Mouse (Mus musculus): ENCODE data around the gene Ptpn1. TPM values are rescaled to one million over a fixed set of nuclear protein-coding genes. Genes with fewer than 3 reads are reported as not detected.

Gene Ptpn1
- polyA plus RNA-seq, 1 experiment from 2014 or later, result 41.5 TPM

DNA sequence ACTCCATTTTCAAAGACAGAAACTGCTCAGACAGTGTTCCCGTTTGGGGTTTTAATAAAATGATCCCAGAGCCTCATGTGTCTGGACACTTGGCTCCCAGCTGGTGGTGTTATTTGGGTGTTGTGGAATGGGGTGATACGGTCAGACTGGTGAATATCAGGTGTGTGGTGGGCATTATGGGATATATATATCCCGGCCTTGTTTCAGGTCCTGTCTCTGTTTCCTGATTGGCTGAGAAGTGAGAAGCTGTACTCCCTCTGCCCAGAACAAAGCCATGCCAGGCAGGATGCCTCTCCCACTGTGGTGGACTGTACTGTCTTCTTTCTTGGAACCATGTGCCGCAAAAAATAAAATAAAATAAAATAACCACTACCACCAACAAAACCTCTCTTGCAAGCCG, 7.8 kb upstream of the Ptpn1 start:
- no peak for ATAC-seq (ENCODE audit: insufficient number of reproducible peaks, insufficient read depth, low FRiP score, low read depth)

DNA sequence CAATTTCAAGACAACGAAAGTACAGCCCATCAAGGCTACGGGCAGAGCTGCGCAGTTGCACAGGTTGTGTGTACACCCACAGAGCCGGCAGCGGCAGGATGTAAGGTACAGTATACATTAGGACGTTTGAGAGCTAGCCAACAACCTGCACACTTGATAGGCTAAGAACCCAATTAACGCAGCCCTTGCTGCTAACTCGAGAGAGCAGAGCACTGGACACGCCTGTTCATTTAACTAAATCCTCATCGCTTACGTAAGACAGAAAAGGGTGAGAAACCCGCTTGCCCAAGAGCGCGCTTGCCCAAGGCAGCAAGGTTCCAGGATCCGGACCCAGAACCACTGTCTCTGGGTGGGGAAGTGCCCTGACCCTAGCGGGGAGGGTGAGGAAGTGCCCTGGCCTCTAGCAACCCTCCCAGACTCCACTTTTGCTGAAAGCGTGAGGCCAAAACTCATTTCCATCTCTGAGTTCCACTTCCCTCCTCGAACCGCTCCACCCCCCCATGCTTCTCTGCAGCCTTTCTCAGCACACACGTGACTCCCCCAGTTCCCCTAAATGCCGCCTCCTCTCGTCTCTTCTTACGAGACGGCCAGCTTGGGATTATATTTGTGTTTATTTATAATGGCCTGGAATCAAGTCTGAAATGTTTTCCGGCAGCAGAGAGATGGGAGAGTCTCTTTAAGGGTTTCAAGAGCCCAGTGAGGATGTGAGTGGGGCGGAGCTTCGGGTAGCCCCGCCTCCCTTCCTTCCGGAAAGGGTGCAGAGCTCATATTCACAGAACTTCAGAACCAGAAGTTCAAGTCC, 6.9 kb upstream of the Ptpn1 start:
- Histone ChIP-seq H3K4me3 (ENCODE audit: control insufficient read depth in 1 of 2, insufficient read depth in 1 of 2, low read depth in 1 of 2, low read length in 2 of 2) (peak overlapping the region; percentile 43 to 54), H3K4me2 (ENCODE audit: low read length) (peak overlapping the region; percentile 87), H3K27ac (replicated peaks in 1 of 2; ENCODE audit: control insufficient read depth in 1 of 2, insufficient read depth in 1 of 2, low read depth in 2 of 2, low read length in 2 of 2) (peak overlapping the region; percentile 78 to 82), H3K9me3 (ENCODE audit: control insufficient read depth, low read length) (no peaks in the 10 kb centered on the region), H3K4me1 (ENCODE audit: control insufficient read depth in 2 of 2, insufficient read depth in 2 of 2, low read length in 2 of 2) (peaks cover 5 to 10% of the 10 kb centered on the region in 2 experiments), H3K36me3 (ENCODE audit: control insufficient read depth, insufficient read depth, low read length) (no peaks in the 10 kb centered on the region), H3K9ac (ENCODE audit: low read length) (peak overlapping the region; percentile 74), H3K27me3 (ENCODE audit: control insufficient read depth, insufficient read depth, low read length) (no peaks in the 10 kb centered on the region)
- ATAC-seq (ENCODE audit: insufficient number of reproducible peaks, insufficient read depth, low FRiP score, low read depth), result peak; percentile 55; the same call in 1 of the 2 replicates
- 4% methylated on average over 29 of the region's 29 CpGs for WGBS

More for the DNA sequence above, 7.8 kb upstream of the Ptpn1 start:
- H3K9ac ChIP-seq (ENCODE audit: low read length), result no peak overlapping the region
- H3K9me3 ChIP-seq (ENCODE audit: control insufficient read depth, low read length), result no peaks in the 10 kb centered on the region
- H3K27ac ChIP-seq (replicated peaks in 1 of 2; ENCODE audit: control insufficient read depth in 1 of 2, insufficient read depth in 1 of 2, low read depth in 2 of 2, low read length in 2 of 2), result no peak overlapping the region
- peaks cover 5 to 10% of the 10 kb centered on the region in 2 experiments for H3K4me1 ChIP-seq (ENCODE audit: control insufficient read depth in 2 of 2, insufficient read depth in 2 of 2, low read length in 2 of 2)
- no peak overlapping the region for H3K4me2 ChIP-seq (ENCODE audit: low read length)
- H3K27me3 ChIP-seq (ENCODE audit: control insufficient read depth, insufficient read depth, low read length), result no peaks in the 10 kb centered on the region
- H3K4me3 ChIP-seq (ENCODE audit: control insufficient read depth in 1 of 2, insufficient read depth in 1 of 2, low read depth in 1 of 2, low read length in 2 of 2), result no peak overlapping the region
- 87% methylated on average over 5 of the region's 5 CpGs for WGBS
- no peaks in the 10 kb centered on the region for H3K36me3 ChIP-seq (ENCODE audit: control insufficient read depth, insufficient read depth, low read length)

DNA sequence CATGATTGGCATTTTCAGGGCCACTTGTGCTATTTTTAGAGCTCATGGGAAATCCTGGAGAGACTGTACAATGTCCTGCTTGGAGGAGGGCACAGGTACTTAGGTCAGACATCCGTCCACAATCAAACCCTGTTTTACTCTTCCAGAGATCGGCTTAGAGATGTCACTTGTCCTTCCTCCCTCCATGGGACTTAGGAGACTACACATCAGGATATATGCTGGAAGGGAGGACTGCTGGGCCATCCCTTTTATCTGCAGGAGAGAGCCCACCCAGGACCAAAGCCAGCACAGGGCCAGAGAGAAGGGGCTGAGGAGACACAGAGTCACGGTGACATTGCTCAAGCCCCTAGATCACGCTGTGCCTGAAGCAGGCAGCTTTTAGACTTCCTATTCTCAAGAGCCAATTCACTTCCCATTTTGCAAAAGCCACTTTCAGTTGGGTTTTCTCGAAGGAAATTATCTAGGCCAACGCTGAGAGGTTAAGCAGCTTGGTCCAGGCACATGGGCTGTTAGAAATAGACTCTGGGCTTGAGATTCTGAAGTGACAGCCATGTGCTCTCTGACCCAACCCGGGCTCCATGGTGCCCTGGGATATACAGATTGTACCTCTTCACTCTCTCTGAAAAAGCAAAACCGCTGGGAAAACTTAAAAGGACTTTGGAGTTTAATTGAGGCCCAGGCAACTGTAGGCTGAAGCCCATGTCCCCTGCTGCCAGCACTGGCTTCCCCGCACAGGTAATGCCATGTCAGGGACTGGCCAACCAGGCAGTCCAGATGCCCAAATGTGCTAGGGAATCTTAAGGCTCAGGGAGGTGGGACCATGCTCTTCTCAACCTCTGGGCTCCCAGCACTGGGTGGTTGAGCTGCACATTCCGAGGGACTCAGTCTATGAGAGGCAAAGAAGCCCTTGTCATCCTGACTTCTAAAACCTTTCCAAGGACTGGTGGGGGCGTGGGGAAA, 5.7 kb upstream of the Ptpn1 start:
- no peak overlapping the region; a peak in 1 of 4 replicates for H3K27ac ChIP-seq (replicated peaks in 1 of 2; ENCODE audit: control insufficient read depth in 1 of 2, insufficient read depth in 1 of 2, low read depth in 2 of 2, low read length in 2 of 2)
- no peaks in the 10 kb centered on the region for H3K36me3 ChIP-seq (ENCODE audit: control insufficient read depth, insufficient read depth, low read length)
- no peaks in the 10 kb centered on the region for H3K9me3 ChIP-seq (ENCODE audit: control insufficient read depth, low read length)
- H3K4me1 ChIP-seq (ENCODE audit: control insufficient read depth in 2 of 2, insufficient read depth in 2 of 2, low read length in 2 of 2), result peaks cover 5 to 7% of the 10 kb centered on the region in 2 experiments
- no peaks in the 10 kb centered on the region for H3K27me3 ChIP-seq (ENCODE audit: control insufficient read depth, insufficient read depth, low read length)
- no peak for ATAC-seq (ENCODE audit: insufficient number of reproducible peaks, insufficient read depth, low FRiP score, low read depth)
- H3K4me2 ChIP-seq (ENCODE audit: low read length), result peak overlapping the region; percentile 87
- H3K9ac ChIP-seq (ENCODE audit: low read length), result no peak overlapping the region
- 72% methylated on average over 11 of the region's 11 CpGs for WGBS
- no peak overlapping the region for H3K4me3 ChIP-seq (ENCODE audit: control insufficient read depth in 1 of 2, insufficient read depth in 1 of 2, low read depth in 1 of 2, low read length in 2 of 2)

DNA sequence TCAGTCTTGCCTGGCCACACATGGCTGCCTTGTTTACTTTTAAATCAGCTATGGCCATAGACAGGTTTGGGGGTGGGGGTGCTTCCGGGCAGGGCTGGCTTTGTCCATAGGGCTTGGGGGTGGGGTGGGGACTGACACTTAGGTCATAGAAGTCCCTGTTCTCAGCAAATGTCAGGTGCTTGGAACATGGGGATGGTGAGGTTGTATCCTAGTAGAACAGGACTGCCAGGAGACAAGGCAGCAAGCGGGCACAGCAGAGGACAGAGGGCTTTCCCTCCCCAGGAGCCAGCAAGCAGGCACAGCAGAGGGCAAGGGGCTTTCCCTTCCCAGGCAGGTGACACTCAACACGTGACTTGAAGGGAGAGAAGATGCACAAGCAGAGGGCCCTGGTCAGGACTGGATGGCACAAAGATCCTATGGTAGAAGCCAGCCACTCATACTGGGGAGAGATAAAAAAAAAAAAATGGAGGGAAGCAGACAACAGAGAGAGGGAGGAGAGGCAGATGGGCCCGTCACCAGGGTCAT, 3.8 kb upstream of the Ptpn1 start:
- no peak overlapping the region for H3K4me3 ChIP-seq (ENCODE audit: control insufficient read depth in 1 of 2, insufficient read depth in 1 of 2, low read depth in 1 of 2, low read length in 2 of 2)
- no peak overlapping the region for H3K27ac ChIP-seq (replicated peaks in 1 of 2; ENCODE audit: control insufficient read depth in 1 of 2, insufficient read depth in 1 of 2, low read depth in 2 of 2, low read length in 2 of 2)
- H3K4me2 ChIP-seq (ENCODE audit: low read length), result no peak overlapping the region
- no peaks in the 10 kb centered on the region for H3K36me3 ChIP-seq (ENCODE audit: control insufficient read depth, insufficient read depth, low read length)
- H3K9ac ChIP-seq (ENCODE audit: low read length), result no peak overlapping the region
- H3K27me3 ChIP-seq (ENCODE audit: control insufficient read depth, insufficient read depth, low read length), result no peaks in the 10 kb centered on the region
- H3K4me1 ChIP-seq (ENCODE audit: control insufficient read depth in 2 of 2, insufficient read depth in 2 of 2, low read length in 2 of 2), result peaks cover 5 to 7% of the 10 kb centered on the region in 2 experiments
- no peaks in the 10 kb centered on the region for H3K9me3 ChIP-seq (ENCODE audit: control insufficient read depth, low read length)
- ATAC-seq (ENCODE audit: insufficient number of reproducible peaks, insufficient read depth, low FRiP score, low read depth), result no peak
- 66% methylated on average over 4 of the region's 4 CpGs for WGBS

DNA sequence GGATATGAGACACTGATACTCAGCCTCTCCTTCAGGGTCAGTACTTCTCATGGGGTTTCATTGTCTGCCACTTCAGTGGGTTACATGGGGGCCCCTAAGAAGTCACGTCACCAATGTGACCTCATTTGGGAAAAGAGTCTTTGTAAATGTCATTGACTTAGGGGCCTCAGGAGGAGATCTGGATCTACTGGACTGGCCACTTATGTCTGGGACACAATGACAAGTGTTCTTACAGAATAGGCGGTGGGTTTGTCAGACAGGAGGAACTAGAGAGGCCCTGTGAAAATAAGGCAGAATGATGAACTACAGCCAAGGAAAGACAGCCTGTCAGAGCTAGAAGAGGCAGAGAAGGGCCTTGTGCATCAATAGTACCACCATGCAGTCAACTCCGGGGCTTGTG, 2.9 kb upstream of the Ptpn1 start:
- Histone ChIP-seq H3K4me3 (ENCODE audit: control insufficient read depth in 1 of 2, insufficient read depth in 1 of 2, low read depth in 1 of 2, low read length in 2 of 2) (no peak overlapping the region), H3K4me2 (ENCODE audit: low read length) (no peak overlapping the region), H3K27ac (replicated peaks in 1 of 2; ENCODE audit: control insufficient read depth in 1 of 2, insufficient read depth in 1 of 2, low read depth in 2 of 2, low read length in 2 of 2) (no peak overlapping the region), H3K9me3 (ENCODE audit: control insufficient read depth, low read length) (no peaks in the 10 kb centered on the region), H3K4me1 (ENCODE audit: control insufficient read depth in 2 of 2, insufficient read depth in 2 of 2, low read length in 2 of 2) (peaks cover 8 to 14% of the 10 kb centered on the region in 2 experiments), H3K36me3 (ENCODE audit: control insufficient read depth, insufficient read depth, low read length) (no peaks in the 10 kb centered on the region), H3K27me3 (ENCODE audit: control insufficient read depth, insufficient read depth, low read length) (no peaks in the 10 kb centered on the region), H3K9ac (ENCODE audit: low read length) (no peak overlapping the region)
- no peak for ATAC-seq (ENCODE audit: insufficient number of reproducible peaks, insufficient read depth, low FRiP score, low read depth)
- 78% methylated on average over 3 of the region's 3 CpGs for WGBS

DNA sequence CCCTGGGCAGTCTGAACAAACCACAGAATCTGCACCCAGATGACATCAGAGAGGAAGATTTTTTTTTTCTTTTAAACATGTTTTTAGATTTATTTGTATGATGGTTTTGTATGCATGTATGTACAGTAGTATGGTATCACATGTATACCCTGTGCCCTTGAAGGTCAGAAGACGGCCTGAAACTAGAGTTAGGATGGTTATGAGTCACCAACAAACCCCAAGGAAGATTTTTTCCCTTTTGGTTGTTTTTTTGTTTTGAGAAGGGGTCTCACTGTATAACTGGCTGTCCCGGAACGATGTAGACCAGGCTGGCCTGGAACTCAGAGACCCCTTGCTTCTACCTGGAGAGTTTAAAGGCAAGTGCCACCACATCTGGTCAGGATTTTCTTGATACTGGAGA, 882 bp upstream of the Ptpn1 start:
- 92% methylated on average over 3 of the region's 3 CpGs for WGBS
- H3K36me3 ChIP-seq (ENCODE audit: control insufficient read depth, insufficient read depth, low read length), result no peaks in the 10 kb centered on the region
- H3K9ac ChIP-seq (ENCODE audit: low read length), result peak overlapping the region; percentile 97; the same call in 1 of the 2 replicates
- peaks cover 6 to 23% of the 10 kb centered on the region in 2 experiments for H3K4me1 ChIP-seq (ENCODE audit: control insufficient read depth in 2 of 2, insufficient read depth in 2 of 2, low read length in 2 of 2)
- H3K4me2 ChIP-seq (ENCODE audit: low read length), result peak overlapping the region; percentile 83
- H3K27ac ChIP-seq (replicated peaks in 1 of 2; ENCODE audit: control insufficient read depth in 1 of 2, insufficient read depth in 1 of 2, low read depth in 2 of 2, low read length in 2 of 2), result peak overlapping the region in 1 of 2 experiments; percentile 80; a peak in 1 of 4 replicates
- H3K27me3 ChIP-seq (ENCODE audit: control insufficient read depth, insufficient read depth, low read length), result no peaks in the 10 kb centered on the region
- H3K4me3 ChIP-seq (ENCODE audit: control insufficient read depth in 1 of 2, insufficient read depth in 1 of 2, low read depth in 1 of 2, low read length in 2 of 2), result peak overlapping the region in 1 of 2 experiments; percentile 93; a peak in 1 of 4 replicates
- no peak for ATAC-seq (ENCODE audit: insufficient number of reproducible peaks, insufficient read depth, low FRiP score, low read depth)
- H3K9me3 ChIP-seq (ENCODE audit: control insufficient read depth, low read length), result no peaks in the 10 kb centered on the region

DNA sequence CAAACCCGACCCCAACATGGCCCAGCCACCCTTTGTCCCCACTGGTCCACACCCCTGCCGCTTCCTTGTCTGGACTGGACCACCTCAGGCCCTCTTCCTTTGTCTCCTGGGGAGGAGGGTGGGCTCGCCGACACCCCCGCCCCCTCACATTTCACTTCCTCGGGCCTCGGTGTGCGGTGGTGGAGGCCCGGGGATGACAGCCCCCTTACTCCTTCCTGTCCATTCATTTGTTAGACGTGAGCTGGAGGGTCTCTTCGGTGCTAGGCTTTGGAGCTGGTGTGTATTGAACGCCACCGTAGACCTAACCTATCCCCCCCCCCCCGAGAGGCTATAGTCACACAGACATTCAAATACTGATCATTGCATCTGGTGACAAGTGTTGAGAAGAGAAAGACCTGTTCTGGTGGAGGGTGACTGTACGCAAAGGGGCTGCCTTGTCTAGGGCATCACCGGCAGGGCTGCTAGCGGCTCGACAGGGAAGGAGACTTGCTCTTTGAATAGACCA, 922 bp downstream of the Ptpn1 start:
- Histone ChIP-seq H3K9ac (ENCODE audit: low read length) (peak overlapping the region; percentile 97), H3K36me3 (ENCODE audit: control insufficient read depth, insufficient read depth, low read length) (no peaks in the 10 kb centered on the region), H3K27me3 (ENCODE audit: control insufficient read depth, insufficient read depth, low read length) (no peaks in the 10 kb centered on the region), H3K4me3 (ENCODE audit: control insufficient read depth in 1 of 2, insufficient read depth in 1 of 2, low read depth in 1 of 2, low read length in 2 of 2) (peak overlapping the region; percentile 82 to 93), H3K4me1 (ENCODE audit: control insufficient read depth in 2 of 2, insufficient read depth in 2 of 2, low read length in 2 of 2) (peaks cover 6 to 36% of the 10 kb centered on the region in 2 experiments), H3K27ac (replicated peaks in 1 of 2; ENCODE audit: control insufficient read depth in 1 of 2, insufficient read depth in 1 of 2, low read depth in 2 of 2, low read length in 2 of 2) (peak overlapping the region in 1 of 2 experiments; percentile 80; a peak in 2 of 4 replicates), H3K4me2 (ENCODE audit: low read length) (peak overlapping the region; percentile 83), H3K9me3 (ENCODE audit: control insufficient read depth, low read length) (no peaks in the 10 kb centered on the region)
- 1% methylated on average over 18 of the region's 18 CpGs for WGBS
- peak; percentile 48; the same call in 1 of the 2 replicates for ATAC-seq (ENCODE audit: insufficient number of reproducible peaks, insufficient read depth, low FRiP score, low read depth)

Measured in heart, embryonic 14.5 days (tissue).